Mouse (Mus musculus) forebrain, embryonic 12.5 days (tissue): ENCODE measurements around the gene Stk17b. TPM values are rescaled to one million over a fixed set of nuclear protein-coding genes. Genes with fewer than 3 reads are reported as not detected.

Source experiments
- ATAC-seq: fragments of 200-750 bp; cut with Nextera tagmentation; 2 replicates; pipeline ENCODE4 v1.8.0; 2017; ENCODE audit warnings: moderate TSS enrichment; ENCODE audit not compliant: low FRiP score
- H3K27ac ChIP-seq: fragments of 300-500 bp; sonication (generic); 2 replicates; pipeline ENCODE4 v1.5.1; 2016; ENCODE audit warnings: mild to moderate bottlenecking
- H3K27me3 ChIP-seq: fragments of 300-500 bp; sonication (generic); 2 replicates; pipeline ENCODE4 v1.6.1; 2016; ENCODE audit warnings: mild to moderate bottlenecking
- H3K36me3 ChIP-seq: fragments of 300-500 bp; sonication (generic); replicated peaks from 2 replicates; pipeline ENCODE4 v1.6.1; 2016; ENCODE audit warnings: mild to moderate bottlenecking
- H3K4me1 ChIP-seq: fragments of 300-500 bp; sonication (generic); 2 replicates; pipeline ENCODE4 v1.6.1; 2016
- H3K4me2 ChIP-seq: fragments of 300-500 bp; sonication (generic); 2 replicates; pipeline ENCODE4 v1.6.1; 2016; ENCODE audit warnings: mild to moderate bottlenecking, moderate library complexity
- H3K4me3 ChIP-seq: fragments of 300-500 bp; sonication (generic); replicated peaks from 2 replicates; pipeline ENCODE4 v1.5.1; 2016; ENCODE audit warnings: mild to moderate bottlenecking
- H3K9ac ChIP-seq: fragments of 300-500 bp; sonication (generic); 2 replicates; pipeline ENCODE4 v1.6.1; 2016; ENCODE audit warnings: mild to moderate bottlenecking
- H3K9me3 ChIP-seq: fragments of 300-500 bp; sonication (generic); 2 replicates; pipeline ENCODE4 v1.6.1; 2016
- WGBS: fragments of 180-500 bp; shearing (Covaris S2); methylation state at CpG from one replicate; pipeline ENCODE4 v1.1.7; 2016; 5-methylcytosine and 5-hydroxymethylcytosine counted together
- polyA plus RNA-seq: library from polyadenylated mRNA; unstranded; fragments of >200 nt; fragmentation: Nextera tagmentation; extraction: Ambion mirVana; gene quantifications from 2 replicates; pipeline ENCODE4 v1.2.1, GENCODE M21; 2016

The Stk17b gene
- polyA plus RNA-seq, 1 experiment from 2014 or later: 12.3 TPM

- Histone ChIP-seq H3K4me1 (no peaks in the 10 kb centered on the region), H3K27me3 (no peaks in the 10 kb centered on the region), H3K27ac (no peak overlapping the region), H3K36me3 (no peaks in the 10 kb centered on the region), H3K9me3 (no peaks in the 10 kb centered on the region), H3K4me3 (no peak overlapping the region), H3K4me2 (no peak overlapping the region), H3K9ac (no peak overlapping the region)
- WGBS: 77% methylated on average over 2 of the region's 2 CpGs
- no peak for ATAC-seq
These were observed 23.2 kb upstream of the Stk17b start for GRCm38 (mm10) chr1:53808229-53808628.

- H3K36me3 ChIP-seq: no peaks in the 10 kb centered on the region
- no peaks in the 10 kb centered on the region for H3K4me1 ChIP-seq
- no peaks in the 10 kb centered on the region for H3K27me3 ChIP-seq
- H3K4me3 ChIP-seq: no peak overlapping the region
- 77% methylated on average over 3 of the region's 3 CpGs for WGBS
- no peak overlapping the region for H3K27ac ChIP-seq
- H3K9me3 ChIP-seq: no peaks in the 10 kb centered on the region
- H3K4me2 ChIP-seq: no peak overlapping the region
- no peak for ATAC-seq
- H3K9ac ChIP-seq: no peak overlapping the region
These were observed 12.8 kb upstream of the Stk17b start for GRCm38 (mm10) chr1:53797811-53798210.

- Histone ChIP-seq H3K4me2 (no peak overlapping the region), H3K27me3 (no peaks in the 10 kb centered on the region), H3K4me3 (no peak overlapping the region), H3K4me1 (no peaks in the 10 kb centered on the region), H3K36me3 (no peaks in the 10 kb centered on the region), H3K27ac (no peak overlapping the region), H3K9ac (no peak overlapping the region), H3K9me3 (no peaks in the 10 kb centered on the region)
- 90% methylated on average over 5 of the region's 5 CpGs for WGBS
- no peak for ATAC-seq
These were observed 12.1 kb upstream of the Stk17b start for GRCm38 (mm10) chr1:53797074-53797473.

DNA sequence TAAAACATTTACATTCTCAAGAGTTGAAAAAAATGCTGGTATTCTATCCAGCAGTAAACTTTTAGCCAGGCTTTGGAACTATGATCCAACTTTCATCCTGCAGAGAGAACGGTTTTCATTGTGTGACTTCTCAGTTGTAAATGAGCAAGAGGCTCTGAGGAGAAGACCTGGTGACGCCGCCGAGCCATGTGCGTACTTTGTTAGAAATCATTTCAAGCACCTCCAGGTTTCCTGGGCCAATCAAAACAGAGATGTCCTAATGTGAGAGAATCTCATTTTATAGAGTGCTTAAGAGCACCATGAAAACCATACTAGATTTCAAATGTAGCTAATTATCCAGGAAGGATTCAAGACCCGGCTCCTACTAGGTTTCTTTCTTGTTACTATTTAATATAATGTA, 11.2 kb upstream of the Stk17b start:
- H3K4me1 ChIP-seq: no peaks in the 10 kb centered on the region
- no peak overlapping the region for H3K4me3 ChIP-seq
- H3K27ac ChIP-seq: no peak overlapping the region
- no peak overlapping the region for H3K9ac ChIP-seq
- no peaks in the 10 kb centered on the region for H3K27me3 ChIP-seq
- ATAC-seq: no peak
- H3K9me3 ChIP-seq: no peaks in the 10 kb centered on the region
- H3K36me3 ChIP-seq: no peaks in the 10 kb centered on the region
- 93% methylated on average over 6 of the region's 6 CpGs for WGBS
- no peak overlapping the region for H3K4me2 ChIP-seq

- no peak overlapping the region for H3K4me2 ChIP-seq
- no peaks in the 10 kb centered on the region for H3K9me3 ChIP-seq
- no peak overlapping the region for H3K27ac ChIP-seq
- 83% methylated on average over 4 of the region's 4 CpGs for WGBS
- no peak overlapping the region for H3K9ac ChIP-seq
- no peak overlapping the region for H3K4me3 ChIP-seq
- no peaks in the 10 kb centered on the region for H3K36me3 ChIP-seq
- H3K27me3 ChIP-seq: no peaks in the 10 kb centered on the region
- ATAC-seq: no peak
- H3K4me1 ChIP-seq: no peaks in the 10 kb centered on the region
These were observed 10.6 kb upstream of the Stk17b start for GRCm38 (mm10) chr1:53795591-53795990.

GRCm38 (mm10) chr1:53795081-53795480, 10.1 kb upstream of the Stk17b start:
- 89% methylated on average over 5 of the region's 5 CpGs for WGBS

DNA sequence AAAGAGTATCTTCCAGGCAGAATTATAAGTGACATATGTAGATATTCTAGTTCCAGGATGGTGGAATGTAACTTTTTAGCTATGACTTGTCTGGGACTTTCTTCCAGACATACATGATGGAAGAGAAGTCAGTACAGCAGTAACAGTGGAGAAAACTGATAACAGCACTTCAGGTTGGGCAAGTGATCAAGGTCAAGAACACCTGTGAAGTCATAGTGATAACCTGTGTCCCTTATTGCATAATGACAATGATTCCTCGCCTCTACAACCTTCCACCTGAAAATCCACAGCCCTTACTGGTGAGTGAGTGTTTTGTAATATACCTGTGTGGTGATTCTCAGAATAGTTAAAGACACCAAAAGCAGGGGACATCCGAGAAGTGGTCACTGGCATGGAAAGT, 9.3 kb upstream of the Stk17b start:
- H3K4me1 ChIP-seq: no peaks in the 10 kb centered on the region
- no peaks in the 10 kb centered on the region for H3K9me3 ChIP-seq
- no peaks in the 10 kb centered on the region for H3K36me3 ChIP-seq
- no peak overlapping the region for H3K4me3 ChIP-seq
- H3K9ac ChIP-seq: no peak overlapping the region
- 86% methylated on average over 2 of the region's 2 CpGs for WGBS
- H3K4me2 ChIP-seq: no peak overlapping the region
- H3K27me3 ChIP-seq: no peaks in the 10 kb centered on the region
- H3K27ac ChIP-seq: no peak overlapping the region
- ATAC-seq: no peak

More at GRCm38 (mm10) chr1:53795081-53795480, 10.1 kb upstream of the Stk17b start:
- Histone ChIP-seq H3K4me2 (no peak overlapping the region), H3K9me3 (no peaks in the 10 kb centered on the region), H3K4me1 (no peaks in the 10 kb centered on the region), H3K27me3 (no peaks in the 10 kb centered on the region), H3K36me3 (no peaks in the 10 kb centered on the region), H3K27ac (no peak overlapping the region), H3K4me3 (no peak overlapping the region), H3K9ac (no peak overlapping the region)
- no peak for ATAC-seq

GRCm38 (mm10) chr1:53791343-53791742, 6.3 kb upstream of the Stk17b start:
- no peaks in the 10 kb centered on the region for H3K9me3 ChIP-seq
- H3K9ac ChIP-seq: no peak overlapping the region
- no peak for ATAC-seq
- H3K36me3 ChIP-seq: no peaks in the 10 kb centered on the region
- no peak overlapping the region for H3K4me3 ChIP-seq
- H3K27ac ChIP-seq: no peak overlapping the region
- H3K4me1 ChIP-seq: no peaks in the 10 kb centered on the region
- no peak overlapping the region for H3K4me2 ChIP-seq
- 87% methylated on average over 2 of the region's 2 CpGs for WGBS
- 0 out of 2 replicates have a peak, but pooled peaks cover 2% of the 10 kb centered on the region for H3K27me3 ChIP-seq

GRCm38 (mm10) chr1:53784291-53784720, 718 bp downstream of the Stk17b start:
- H3K9ac ChIP-seq: peak overlapping the region; percentile 71
- peak overlapping the region; percentile 71; the same call in 1 of the 2 replicates for H3K27ac ChIP-seq
- H3K4me2 ChIP-seq: peak overlapping the region; percentile 82
- 0 out of 2 replicates have a peak, but pooled peaks cover 2% of the 10 kb centered on the region for H3K27me3 ChIP-seq
- no peaks in the 10 kb centered on the region for H3K36me3 ChIP-seq
- H3K4me3 ChIP-seq: peak overlapping the region; percentile 85
- H3K9me3 ChIP-seq: no peaks in the 10 kb centered on the region
- ATAC-seq: peak; percentile 15
- H3K4me1 ChIP-seq: 0 out of 2 replicates have a peak, but pooled peaks cover 5% of the 10 kb centered on the region
- WGBS: under 1% methylated on average over 17 of the region's 17 CpGs

DNA sequence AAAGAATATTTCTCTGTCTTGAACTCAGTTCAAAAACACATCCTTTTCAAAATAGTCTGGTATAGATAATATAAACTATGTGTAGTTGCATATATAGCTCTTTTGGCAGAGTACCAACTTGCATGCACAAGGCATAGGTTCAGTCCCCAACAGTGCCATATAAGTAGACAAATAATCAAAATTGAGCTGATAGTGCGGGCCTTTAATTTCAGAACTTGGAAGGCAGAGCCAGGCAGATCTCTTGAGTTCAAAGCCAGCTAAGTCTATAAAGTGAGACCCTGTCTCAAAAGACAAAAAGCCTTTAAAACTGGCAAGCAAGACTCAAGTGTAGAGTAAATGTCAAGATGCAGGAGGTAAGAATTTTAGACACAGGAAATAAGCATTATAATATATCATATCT, 2.1 kb downstream of the Stk17b start:
- Histone ChIP-seq H3K4me3 (no peak overlapping the region), H3K4me1 (0 out of 2 replicates have a peak, but pooled peaks cover 5% of the 10 kb centered on the region), H3K27me3 (no peaks in the 10 kb centered on the region), H3K4me2 (no peak overlapping the region), H3K36me3 (no peaks in the 10 kb centered on the region), H3K27ac (no peak overlapping the region), H3K9me3 (no peaks in the 10 kb centered on the region), H3K9ac (no peak overlapping the region)
- ATAC-seq: no peak
- 96% methylated on average over 1 of the region's 1 CpGs for WGBS

GRCm38 (mm10) chr1:53782079-53782478, 2.9 kb downstream of the Stk17b start:
- no peak for ATAC-seq
- WGBS: 88% methylated on average over 3 of the region's 3 CpGs
- no peaks in the 10 kb centered on the region for H3K27me3 ChIP-seq

DNA sequence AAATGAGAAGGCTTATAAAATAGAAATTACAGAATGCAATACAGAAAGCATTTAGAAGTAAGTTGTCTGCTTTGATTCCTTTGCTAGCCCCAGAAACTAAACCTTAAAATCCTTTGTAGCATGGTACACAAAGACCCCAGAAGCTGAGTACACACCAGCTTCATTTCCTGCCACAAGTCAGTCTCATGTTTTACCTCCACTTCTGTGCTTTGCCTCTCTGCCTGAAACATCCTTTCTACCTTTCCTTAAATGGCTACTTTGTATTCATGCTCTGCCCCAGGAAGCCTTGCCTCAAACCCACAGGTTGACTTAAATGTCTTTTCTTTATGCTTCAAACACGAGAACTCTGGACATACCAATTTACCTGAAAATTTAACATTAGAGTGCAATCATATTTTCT, 3.7 kb downstream of the Stk17b start:
- Histone ChIP-seq H3K27ac (no peak overlapping the region), H3K4me1 (0 out of 2 replicates have a peak, but pooled peaks cover 5% of the 10 kb centered on the region), H3K4me3 (no peak overlapping the region), H3K9ac (no peak overlapping the region), H3K9me3 (no peaks in the 10 kb centered on the region), H3K27me3 (no peaks in the 10 kb centered on the region), H3K36me3 (no peaks in the 10 kb centered on the region), H3K4me2 (no peak overlapping the region)
- 72% methylated on average over 1 of the region's 1 CpGs for WGBS
- ATAC-seq: no peak

More at GRCm38 (mm10) chr1:53782079-53782478, 2.9 kb downstream of the Stk17b start:
- no peak overlapping the region for H3K27ac ChIP-seq
- 0 out of 2 replicates have a peak, but pooled peaks cover 5% of the 10 kb centered on the region for H3K4me1 ChIP-seq
- H3K36me3 ChIP-seq: no peaks in the 10 kb centered on the region
- H3K9me3 ChIP-seq: no peaks in the 10 kb centered on the region
- H3K4me2 ChIP-seq: no peak overlapping the region
- H3K9ac ChIP-seq: no peak overlapping the region
- no peak overlapping the region for H3K4me3 ChIP-seq

DNA sequence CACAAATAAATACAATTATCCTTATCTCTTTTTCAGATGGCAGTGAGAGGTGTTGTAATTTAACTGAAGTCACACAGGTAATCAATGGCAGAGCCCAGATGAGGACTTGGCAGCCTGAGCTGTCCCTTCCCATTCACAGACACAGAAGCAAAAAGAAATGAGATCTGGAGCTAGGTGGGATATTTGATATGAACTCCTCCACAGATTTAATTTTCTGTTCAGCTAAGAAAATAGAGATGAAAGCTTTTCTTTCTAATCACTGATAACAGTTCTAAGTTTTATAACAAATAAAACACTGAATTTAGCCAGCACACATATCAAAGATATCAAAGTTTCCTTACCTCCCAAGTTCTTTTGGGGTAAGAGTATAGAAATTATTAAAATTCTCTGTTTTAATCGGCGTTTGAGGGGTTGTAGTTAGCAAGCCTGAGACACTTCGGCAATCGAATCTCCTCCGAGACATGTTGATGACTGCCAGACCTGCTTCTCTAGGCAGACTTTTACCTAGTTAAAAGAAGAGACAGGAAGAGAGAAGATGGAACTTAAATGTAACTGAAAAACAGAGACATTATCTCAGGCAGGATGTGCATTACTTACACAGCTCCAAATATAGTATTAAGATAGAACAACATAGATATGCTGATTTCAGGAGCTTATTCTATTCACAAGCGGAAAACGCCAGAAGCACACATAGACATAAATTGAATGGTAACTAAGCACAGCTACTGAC, 8.7 kb downstream of the Stk17b start:
- 93% methylated on average over 7 of the region's 7 CpGs for WGBS
- Histone ChIP-seq H3K27me3 (no peaks in the 10 kb centered on the region), H3K4me3 (no peak overlapping the region), H3K9me3 (no peaks in the 10 kb centered on the region), H3K9ac (no peak overlapping the region), H3K27ac (no peak overlapping the region), H3K4me1 (no peaks in the 10 kb centered on the region), H3K36me3 (no peaks in the 10 kb centered on the region), H3K4me2 (no peak overlapping the region)
- ATAC-seq: no peak
